Mouse (Mus musculus): Measurements from ENCODE around the gene 1500009C09Rik.

GRCm38 (mm10) chr15:82292851-82293250 lies 40.7 kb downstream of the 1500009C09Rik start:
- TF ChIP-seq ZNF384 (IDR thresholded peaks at IDR 0.05; ENCODE audit: low read depth, low read length) (no peak), MAFK (IDR thresholded peaks at IDR 0.05; ENCODE audit: insufficient read depth, low read depth, low read length) (no peak), ZC3H11A (IDR thresholded peaks at IDR 0.05; ENCODE audit: borderline replicate concordance, low read depth, low read length) (no peak), CHD2 (IDR thresholded peaks at IDR 0.05; ENCODE audit: low read depth, low read length) (no peak)

Measured in ES-E14 (cell line).